Mouse (Mus musculus): ENCODE data around the gene Gdf5.

Gdf5 gene

GRCm38 (mm10) chr2:155945124-155945523 lies at the start of gene Gdf5:
Gene Gdf5, minus strand, starts transcription at chr2:155945367.
- no peak for DNase-seq (ENCODE audit: low spot score in 2 of 2)

- DNase-seq (ENCODE audit: low spot score in 2 of 2) = peak in 1 of 2 experiments; percentile 41
Measured at GRCm38 (mm10) chr2:155991863-155992321, 46.7 kb upstream of the Gdf5 start.

- DNase-seq (ENCODE audit: low spot score in 2 of 2) = no peak
Measured at GRCm38 (mm10) chr2:155991151-155991550, 46.0 kb upstream of the Gdf5 start.

- no peak for DNase-seq (ENCODE audit: low spot score in 2 of 2)
Measured at GRCm38 (mm10) chr2:155989085-155989484, 43.9 kb upstream of the Gdf5 start.

GRCm38 (mm10) chr2:155987131-155987530 lies 42.0 kb upstream of the Gdf5 start:
- no peak for DNase-seq (ENCODE audit: low spot score in 2 of 2)

GRCm38 (mm10) chr2:155985776-155986175 lies 40.6 kb upstream of the Gdf5 start:
- DNase-seq (ENCODE audit: low spot score in 2 of 2) = no peak

GRCm38 (mm10) chr2:155979328-155979991 lies 34.3 kb upstream of the Gdf5 start:
- peak in 1 of 2 experiments; percentile 14 for DNase-seq (ENCODE audit: low spot score in 2 of 2)

- DNase-seq (ENCODE audit: low spot score in 2 of 2) = no peak
Measured at GRCm38 (mm10) chr2:155974087-155974731, 29.0 kb upstream of the Gdf5 start.

GRCm38 (mm10) chr2:155973348-155973747 lies 28.2 kb upstream of the Gdf5 start:
- no peak for DNase-seq (ENCODE audit: low spot score in 2 of 2)

GRCm38 (mm10) chr2:155962991-155963390 lies 17.8 kb upstream of the Gdf5 start:
- no peak for DNase-seq (ENCODE audit: low spot score in 2 of 2)

GRCm38 (mm10) chr2:155961862-155962261 lies 16.7 kb upstream of the Gdf5 start:
- DNase-seq (ENCODE audit: low spot score in 2 of 2) = no peak

- DNase-seq (ENCODE audit: low spot score in 2 of 2) = no peak
Measured at GRCm38 (mm10) chr2:155959981-155960380, 14.8 kb upstream of the Gdf5 start.

GRCm38 (mm10) chr2:155956134-155957059 lies 11.2 kb upstream of the Gdf5 start, which contains the start of gene Cep250:
Gene Cep250, plus strand, starts transcription at chr2:155956458.
- peak; percentile 87 to 93 for DNase-seq (ENCODE audit: low spot score in 2 of 2)

GRCm38 (mm10) chr2:155952006-155952405 lies 6.8 kb upstream of the Gdf5 start:
- DNase-seq (ENCODE audit: low spot score in 2 of 2) = peak; percentile 26 to 60

- DNase-seq (ENCODE audit: low spot score in 2 of 2) = no peak
Measured at GRCm38 (mm10) chr2:155949362-155949761, 4.2 kb upstream of the Gdf5 start.

GRCm38 (mm10) chr2:155947390-155948002 lies 2.3 kb upstream of the Gdf5 start:
- DNase-seq (ENCODE audit: low spot score in 2 of 2) = no peak

- no peak for DNase-seq (ENCODE audit: low spot score in 2 of 2)
Measured at GRCm38 (mm10) chr2:155946499-155946898, 1.3 kb upstream of the Gdf5 start.

- peak; percentile 52 to 74 for DNase-seq (ENCODE audit: low spot score in 2 of 2)
Measured at GRCm38 (mm10) chr2:155946069-155946468, 902 bp upstream of the Gdf5 start.

GRCm38 (mm10) chr2:155945580-155945979 lies 413 bp upstream of the Gdf5 start:
- DNase-seq (ENCODE audit: low spot score in 2 of 2) = no peak

GRCm38 (mm10) chr2:155944685-155945084 lies 482 bp downstream of the Gdf5 start:
- no peak for DNase-seq (ENCODE audit: low spot score in 2 of 2)

GRCm38 (mm10) chr2:155943463-155943862 lies 1.7 kb downstream of the Gdf5 start:
- no peak for DNase-seq (ENCODE audit: low spot score in 2 of 2)

Measured in urinary bladder, postnatal 36 days (tissue).